Mouse (Mus musculus): ENCODE data around the gene Atp4a. TPM values are rescaled to one million over a fixed set of nuclear protein-coding genes. Genes with fewer than 3 reads are reported as not detected.

The Atp4a gene
- total RNA-seq, 1 experiment from 2014 or later, result 3.6 TPM

Other genes with a start within 250 kb of the Atp4a start
- gene Prodh2, start 218.6 kb upstream of the Atp4a start, total RNA-seq (2021), result 1.6 TPM in 1 of 2 replicates, not detected in the other
- gene Arhgap33, start 177.1 kb upstream of the Atp4a start, total RNA-seq (2021), result 5.6 and 7.4 TPM in 2 replicates
- 30.2 and 33.5 TPM in 2 replicates for gene Hspb6, start 160.0 kb upstream of the Atp4a start, total RNA-seq (2021)
- gene Proser3, start 159.9 kb upstream of the Atp4a start, total RNA-seq (2021), result 14.8 TPM in 2 replicates
- gene Lin37, start 152.4 kb upstream of the Atp4a start, total RNA-seq (2021), result 56.9 and 67.6 TPM in 2 replicates
- gene U2af1l4, start 148.9 kb upstream of the Atp4a start, total RNA-seq (2021), result 71.9 and 81.8 TPM in 2 replicates
- 6.3 and 8.0 TPM in 2 replicates for gene Gm49396, start 148.9 kb upstream of the Atp4a start, total RNA-seq (2021)
- 148 and 160 TPM in 2 replicates for gene Psenen, start 148.6 kb upstream of the Atp4a start, total RNA-seq (2021)
- gene Igflr1, start 146.8 kb upstream of the Atp4a start, total RNA-seq (2021), result 4.4 and 6.7 TPM in 2 replicates
- 60.7 and 73.7 TPM in 2 replicates for gene Kmt2b, start 123.5 kb upstream of the Atp4a start, total RNA-seq (2021)
- 0.33 and 0.71 TPM in 2 replicates for gene Zbtb32, start 113.3 kb upstream of the Atp4a start, total RNA-seq (2021)
- 0.36 TPM in 1 of 2 replicates, not detected in the other for gene Upk1a, start 99.4 kb upstream of the Atp4a start, total RNA-seq (2021)
- 1,003 and 1,219 TPM in 2 replicates for gene Cox6b1, start 86.1 kb upstream of the Atp4a start, total RNA-seq (2021)
- not detected in 2 replicates for gene Etv2, start 76.4 kb upstream of the Atp4a start, total RNA-seq (2021)
- gene Rbm42, start 61.9 kb upstream of the Atp4a start, total RNA-seq (2021), result 78.4 and 87.5 TPM in 2 replicates
- gene Haus5, start 47.2 kb upstream of the Atp4a start, total RNA-seq (2021), result 12.6 and 13.5 TPM in 2 replicates
- gene Pmis2, start 40.6 kb upstream of the Atp4a start, total RNA-seq (2021), result not detected in 2 replicates
- gene 2200002J24Rik, start 13.3 kb upstream of the Atp4a start, total RNA-seq (2021), result 5.5 and 11.1 TPM in 2 replicates
- 209 TPM in 2 replicates for gene Tmem147, start 17.3 kb downstream of the Atp4a start, total RNA-seq (2021)
- gene Gapdhs, start 31.5 kb downstream of the Atp4a start, total RNA-seq (2021), result not detected in 2 replicates
- gene Sbsn, start 39.3 kb downstream of the Atp4a start, total RNA-seq (2021), result 310 and 338 TPM in 2 replicates
- 1.4 and 2.6 TPM in 2 replicates for gene Dmkn, start 51.5 kb downstream of the Atp4a start, total RNA-seq (2021)
- gene Krtdap, start 75.7 kb downstream of the Atp4a start, total RNA-seq (2021), result not detected in 2 replicates
- 0.52 TPM in 1 of 2 replicates, not detected in the other for gene Ffar2, start 111.6 kb downstream of the Atp4a start, total RNA-seq (2021)
- 0.70 TPM in 1 of 2 replicates, not detected in the other for gene Ffar3, start 144.0 kb downstream of the Atp4a start, total RNA-seq (2021)
- not detected in 2 replicates for gene Ffar1, start 149.4 kb downstream of the Atp4a start, total RNA-seq (2021)
- 0.30 TPM in 1 of 2 replicates, not detected in the other for gene Cd22, start 168.1 kb downstream of the Atp4a start, total RNA-seq (2021)
- 0.21 TPM in 1 of 2 replicates, not detected in the other for gene Mag, start 202.7 kb downstream of the Atp4a start, total RNA-seq (2021)
- gene Hamp2, start 212.5 kb downstream of the Atp4a start, total RNA-seq (2021), result 2.4 and 9.8 TPM in 2 replicates
- 11.2 and 12.4 TPM in 2 replicates for gene Hamp, start 231.8 kb downstream of the Atp4a start, total RNA-seq (2021)
- 150 and 153 TPM in 2 replicates for gene Usf2, start 244.6 kb downstream of the Atp4a start, total RNA-seq (2021)

Data from adrenal gland, postnatal 25 days (tissue).